Mouse (Mus musculus): Measurements from ENCODE around the gene Cd48. TPM values are rescaled to one million over a fixed set of nuclear protein-coding genes. Genes with fewer than 3 reads are reported as not detected.
A peak's percentile ranks its signal among the peaks of the same experiment; 100 is the strongest.

Gene Cd48
- polyA plus RNA-seq (2015; fragmentation: Nextera tagmentation; extraction: Ambion mirVana) = 11.6 and 11.8 TPM in 2 replicates

- peak within 1 kb of the TSS; percentile 23 for H3K4me2 ChIP-seq
These were observed at the start of gene Cd48 for GRCm38 (mm10) chr1:171681531-171682299. TSS of gene Cd48 (plus strand) at chr1:171682009.

DNA sequence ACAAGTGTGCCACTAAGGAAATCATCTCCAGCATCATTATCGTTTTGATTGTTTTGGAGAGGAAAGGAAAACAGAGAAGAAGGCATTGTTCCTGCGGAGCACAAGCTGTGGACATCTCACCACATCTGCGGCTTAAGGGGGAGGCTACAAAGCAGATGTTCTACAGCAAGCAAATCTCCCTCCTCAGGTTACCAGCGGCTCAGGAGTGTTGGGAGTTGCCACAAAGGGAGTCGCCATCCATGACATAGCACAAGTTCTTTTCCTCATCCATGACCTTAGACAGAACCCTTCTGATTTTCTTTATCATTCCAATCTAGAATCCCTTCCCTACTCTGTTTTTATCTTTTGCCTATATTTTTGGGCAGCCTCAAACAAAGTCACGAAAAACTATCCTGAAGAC, 46.1 kb upstream of the Cd48 start:
- H3K27me3 ChIP-seq = no peaks in the 10 kb centered on the region
- no peak overlapping the region for H3K9ac ChIP-seq
- H3K27ac ChIP-seq (replicated peaks) = no peak overlapping the region
- no peaks in the 10 kb centered on the region for H3K4me1 ChIP-seq (replicated peaks)
- H3K4me3 ChIP-seq (replicated peaks) = no peak overlapping the region
- no peak for ATAC-seq (ENCODE audit: insufficient read depth)
- H3K9me3 ChIP-seq (replicated peaks) = no peaks in the 10 kb centered on the region
- H3K4me2 ChIP-seq = no peak overlapping the region
- H3K36me3 ChIP-seq (replicated peaks) = no peaks in the 10 kb centered on the region
- 50% methylated on average over 6 of the region's 6 CpGs for WGBS (ENCODE audit: insufficient replicate concordance)

More at GRCm38 (mm10) chr1:171681531-171682299, at the start of gene Cd48:
- Histone ChIP-seq H3K4me1 (replicated peaks) (peaks cover 6% of the 10 kb centered on the region; the same call in 1 of the 2 replicates), H3K4me3 (replicated peaks) (peak within 1 kb of the TSS; percentile 26), H3K9me3 (replicated peaks) (no peaks in the 10 kb centered on the region), H3K27ac (replicated peaks) (peak within 1 kb of the TSS; percentile 62; the same call in 1 of the 2 replicates), H3K27me3 (no peaks in the 10 kb centered on the region), H3K36me3 (replicated peaks) (no peaks in the 10 kb centered on the region), H3K9ac (no peak within 1 kb of the TSS)
- no peak for ATAC-seq (ENCODE audit: insufficient read depth)
- WGBS (ENCODE audit: insufficient replicate concordance) = 26% methylated on average over 14 of the region's 14 CpGs

GRCm38 (mm10) chr1:171637101-171637500, 44.7 kb upstream of the Cd48 start:
- no peak overlapping the region for H3K27ac ChIP-seq (replicated peaks)
- no peak for ATAC-seq (ENCODE audit: insufficient read depth)
- H3K9me3 ChIP-seq (replicated peaks) = no peaks in the 10 kb centered on the region
- 51% methylated on average over 8 of the region's 8 CpGs for WGBS (ENCODE audit: insufficient replicate concordance)
- H3K4me3 ChIP-seq (replicated peaks) = no peak overlapping the region
- H3K4me2 ChIP-seq = no peak overlapping the region
- H3K4me1 ChIP-seq (replicated peaks) = no peaks in the 10 kb centered on the region
- no peaks in the 10 kb centered on the region for H3K36me3 ChIP-seq (replicated peaks)
- no peak overlapping the region for H3K9ac ChIP-seq
- H3K27me3 ChIP-seq = no peaks in the 10 kb centered on the region

DNA sequence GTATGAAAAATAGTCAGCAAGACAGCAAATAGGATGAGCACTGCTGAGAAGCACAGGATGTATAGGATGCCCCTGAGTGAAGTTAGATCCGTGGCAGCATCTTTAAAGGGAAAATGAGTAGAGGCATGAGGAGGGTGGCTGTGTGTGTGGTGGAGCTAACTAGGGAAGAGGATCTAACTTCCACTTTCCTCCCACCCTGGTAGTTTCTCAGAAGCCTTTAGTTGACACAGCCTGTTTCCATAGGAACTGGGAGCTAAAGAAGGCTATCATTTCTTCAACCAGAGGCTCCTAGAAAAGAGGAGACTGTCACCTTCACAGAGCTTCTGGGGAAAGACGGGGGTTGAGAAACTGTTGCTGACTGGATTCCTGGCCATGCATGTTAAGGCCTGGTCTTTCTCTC, 43.1 kb upstream of the Cd48 start:
- no peak overlapping the region for H3K4me3 ChIP-seq (replicated peaks)
- no peaks in the 10 kb centered on the region for H3K27me3 ChIP-seq
- no peak overlapping the region for H3K9ac ChIP-seq
- peaks cover 4% of the 10 kb centered on the region for H3K4me1 ChIP-seq (replicated peaks)
- no peak overlapping the region for H3K27ac ChIP-seq (replicated peaks)
- ATAC-seq (ENCODE audit: insufficient read depth) = no peak
- no peak overlapping the region for H3K4me2 ChIP-seq
- 55% methylated on average over 2 of the region's 2 CpGs for WGBS (ENCODE audit: insufficient replicate concordance)
- no peaks in the 10 kb centered on the region for H3K9me3 ChIP-seq (replicated peaks)
- H3K36me3 ChIP-seq (replicated peaks) = no peaks in the 10 kb centered on the region

GRCm38 (mm10) chr1:171640796-171641195, 41.0 kb upstream of the Cd48 start:
- no peak overlapping the region for H3K27ac ChIP-seq (replicated peaks)
- no peaks in the 10 kb centered on the region for H3K36me3 ChIP-seq (replicated peaks)
- ATAC-seq (ENCODE audit: insufficient read depth) = no peak
- H3K4me2 ChIP-seq = no peak overlapping the region
- peaks cover 6% of the 10 kb centered on the region for H3K4me1 ChIP-seq (replicated peaks)
- H3K9me3 ChIP-seq (replicated peaks) = no peaks in the 10 kb centered on the region
- no peak overlapping the region for H3K9ac ChIP-seq
- H3K27me3 ChIP-seq = no peaks in the 10 kb centered on the region
- 70% methylated on average over 6 of the region's 6 CpGs for WGBS (ENCODE audit: insufficient replicate concordance)
- H3K4me3 ChIP-seq (replicated peaks) = no peak overlapping the region

DNA sequence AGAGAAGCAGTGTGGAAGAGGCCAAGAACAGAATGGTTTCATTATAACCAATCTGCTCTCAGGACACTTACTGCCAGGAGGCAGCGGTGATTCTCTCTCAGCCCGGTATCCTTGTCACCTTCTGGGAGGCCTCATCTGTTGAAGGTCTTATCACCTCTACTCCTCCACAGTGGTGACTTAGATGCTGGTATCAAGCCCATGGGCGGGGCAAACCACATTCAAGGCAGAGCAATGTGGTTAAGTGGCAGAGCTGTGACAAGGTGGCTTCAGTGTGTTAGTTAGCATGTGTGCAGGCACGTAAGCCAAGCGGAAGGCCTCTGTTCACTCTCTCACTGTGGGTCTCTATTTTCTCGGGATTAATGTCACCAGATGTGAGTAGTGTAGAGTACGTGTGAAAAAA, 38.2 kb upstream of the Cd48 start:
- WGBS (ENCODE audit: insufficient replicate concordance) = 19% methylated on average over 7 of the region's 7 CpGs
- H3K27ac ChIP-seq (replicated peaks) = no peak overlapping the region
- H3K4me3 ChIP-seq (replicated peaks) = no peak overlapping the region
- H3K9ac ChIP-seq = no peak overlapping the region
- no peaks in the 10 kb centered on the region for H3K36me3 ChIP-seq (replicated peaks)
- H3K27me3 ChIP-seq = no peaks in the 10 kb centered on the region
- no peak overlapping the region for H3K4me2 ChIP-seq
- peaks cover 6% of the 10 kb centered on the region for H3K4me1 ChIP-seq (replicated peaks)
- ATAC-seq (ENCODE audit: insufficient read depth) = peak; percentile 88
- H3K9me3 ChIP-seq (replicated peaks) = no peaks in the 10 kb centered on the region

- H3K9ac ChIP-seq = no peak overlapping the region
- H3K9me3 ChIP-seq (replicated peaks) = no peaks in the 10 kb centered on the region
- no peak overlapping the region for H3K4me2 ChIP-seq
- H3K36me3 ChIP-seq (replicated peaks) = no peaks in the 10 kb centered on the region
- H3K27ac ChIP-seq (replicated peaks) = no peak overlapping the region
- H3K27me3 ChIP-seq = no peaks in the 10 kb centered on the region
- no peak for ATAC-seq (ENCODE audit: insufficient read depth)
- no peak overlapping the region for H3K4me3 ChIP-seq (replicated peaks)
- WGBS (ENCODE audit: insufficient replicate concordance) = 58% methylated on average over 5 of the region's 5 CpGs
- H3K4me1 ChIP-seq (replicated peaks) = peaks cover 6% of the 10 kb centered on the region
These were observed 35.3 kb upstream of the Cd48 start for GRCm38 (mm10) chr1:171646429-171646940.

DNA sequence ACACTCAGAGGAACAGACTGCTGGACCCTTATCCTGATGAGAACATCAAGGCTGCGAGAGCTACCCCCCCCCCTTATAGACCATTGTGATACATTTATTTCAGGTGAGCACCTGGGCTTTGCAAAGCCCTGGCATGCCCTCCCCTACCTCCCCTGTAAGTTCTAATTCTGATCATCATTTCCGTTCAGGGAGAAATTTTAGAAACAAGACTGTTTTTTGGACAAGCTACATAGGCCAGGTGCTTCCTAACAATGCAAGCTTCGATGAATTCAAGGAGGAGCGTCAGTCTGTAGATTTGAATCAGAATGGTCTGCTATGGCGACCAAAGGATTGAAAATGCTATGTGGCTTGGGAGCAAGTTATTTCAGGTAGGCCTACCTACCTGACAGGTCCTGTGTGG, 34.1 kb upstream of the Cd48 start:
- Histone ChIP-seq H3K4me2 (no peak overlapping the region), H3K9ac (no peak overlapping the region), H3K9me3 (replicated peaks) (no peaks in the 10 kb centered on the region), H3K4me1 (replicated peaks) (peaks cover 6% of the 10 kb centered on the region), H3K4me3 (replicated peaks) (no peak overlapping the region), H3K27ac (replicated peaks) (no peak overlapping the region), H3K36me3 (replicated peaks) (no peaks in the 10 kb centered on the region), H3K27me3 (no peaks in the 10 kb centered on the region)
- 65% methylated on average over 5 of the region's 5 CpGs for WGBS (ENCODE audit: insufficient replicate concordance)
- no peak for ATAC-seq (ENCODE audit: insufficient read depth)

DNA sequence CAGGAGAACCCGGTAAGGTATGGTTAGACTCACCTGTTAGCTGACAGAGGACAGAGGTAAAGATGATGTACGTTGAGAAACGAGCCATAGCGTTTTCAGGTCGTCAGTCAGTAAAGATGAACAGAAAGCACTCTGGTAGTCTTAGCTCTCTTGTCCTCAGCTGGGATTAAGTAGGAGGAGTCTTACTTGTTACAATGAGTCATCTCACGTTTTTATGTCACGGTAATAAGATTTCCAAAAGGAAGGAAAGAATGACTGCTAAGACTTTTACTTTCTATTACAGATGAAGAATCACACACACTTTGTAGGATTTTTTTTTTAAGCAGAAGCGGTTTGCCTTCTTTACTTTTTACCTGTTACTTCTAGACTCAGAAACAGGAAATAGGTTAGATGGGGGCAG, 33.0 kb upstream of the Cd48 start:
- Histone ChIP-seq H3K4me2 (no peak overlapping the region), H3K36me3 (replicated peaks) (no peaks in the 10 kb centered on the region), H3K27me3 (no peaks in the 10 kb centered on the region), H3K27ac (replicated peaks) (no peak overlapping the region), H3K4me3 (replicated peaks) (no peak overlapping the region), H3K9me3 (replicated peaks) (no peaks in the 10 kb centered on the region), H3K9ac (no peak overlapping the region), H3K4me1 (replicated peaks) (peaks cover under 1% of the 10 kb centered on the region)
- 56% methylated on average over 8 of the region's 8 CpGs for WGBS (ENCODE audit: insufficient replicate concordance)
- no peak for ATAC-seq (ENCODE audit: insufficient read depth)

GRCm38 (mm10) chr1:171652734-171653133, 29.1 kb upstream of the Cd48 start, which contains the start of gene Slamf7:
TSS of gene Slamf7 (minus strand) at chr1:171653035.
- Histone ChIP-seq H3K9ac (no peak within 1 kb of the TSS), H3K27me3 (no peaks in the 10 kb centered on the region), H3K4me1 (replicated peaks) (no peaks in the 10 kb centered on the region), H3K4me2 (no peak within 1 kb of the TSS), H3K27ac (replicated peaks) (no peak within 1 kb of the TSS), H3K36me3 (replicated peaks) (no peaks in the 10 kb centered on the region), H3K4me3 (replicated peaks) (no peak within 1 kb of the TSS), H3K9me3 (replicated peaks) (no peaks in the 10 kb centered on the region)
- ATAC-seq (ENCODE audit: insufficient read depth) = no peak
- 65% methylated on average over 5 of the region's 5 CpGs for WGBS (ENCODE audit: insufficient replicate concordance)

DNA sequence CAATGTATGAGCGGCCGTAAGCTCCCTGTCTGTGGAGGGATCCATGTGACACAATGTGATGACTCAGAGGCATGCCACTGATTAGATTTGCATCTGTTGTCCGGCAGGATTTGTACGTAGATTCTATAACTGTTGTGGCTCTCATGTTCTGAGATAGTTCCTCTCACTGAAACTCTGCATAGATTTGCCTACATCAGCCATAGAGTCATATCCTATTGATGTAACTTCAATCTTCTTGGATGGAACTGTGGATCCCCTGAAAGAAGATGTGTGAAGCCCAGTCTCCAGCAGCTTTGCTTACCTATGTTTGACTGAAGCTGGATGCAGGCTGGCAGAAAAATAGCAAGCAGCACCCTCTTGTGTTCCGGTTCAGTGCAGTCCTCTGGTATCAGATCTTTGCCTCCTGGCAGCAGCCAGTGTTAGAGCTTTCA, 23.2 kb upstream of the Cd48 start:
- Histone ChIP-seq H3K9ac (no peak overlapping the region), H3K4me3 (replicated peaks) (no peak overlapping the region), H3K27me3 (no peaks in the 10 kb centered on the region), H3K36me3 (replicated peaks) (no peaks in the 10 kb centered on the region), H3K27ac (replicated peaks) (no peak overlapping the region), H3K9me3 (replicated peaks) (no peaks in the 10 kb centered on the region), H3K4me2 (no peak overlapping the region), H3K4me1 (replicated peaks) (no peaks in the 10 kb centered on the region)
- no peak for ATAC-seq (ENCODE audit: insufficient read depth)
- WGBS (ENCODE audit: insufficient replicate concordance) = 48% methylated on average over 5 of the region's 5 CpGs
